8 mouse cellular contexts compared by ENCODE assay signal in the genomic region with DNA sequence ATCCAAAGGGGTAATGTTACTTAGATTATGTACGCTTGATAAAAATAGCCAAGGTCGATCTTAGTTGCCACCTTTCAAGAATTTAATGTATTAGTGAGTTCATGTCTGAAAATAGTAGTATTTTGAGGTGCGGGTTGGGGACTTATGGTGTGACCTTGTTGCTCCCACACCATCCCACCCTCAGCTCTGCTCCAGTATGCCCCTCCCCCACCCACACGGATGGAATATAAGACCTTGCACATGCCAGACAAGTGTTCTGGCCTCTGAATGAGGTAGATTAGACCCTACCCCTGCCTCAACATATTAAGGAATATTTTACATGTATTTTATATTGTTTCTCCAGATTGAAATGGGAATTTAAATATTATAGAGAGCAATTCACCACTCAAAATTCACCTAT. TPM values are rescaled to one million over a fixed set of nuclear protein-coding genes. Genes with fewer than 3 reads are reported as not detected.
A peak's percentile ranks its signal among the peaks of the same experiment; 100 is the strongest.
DNase-seq lines count a peak whose midpoint lies in the region; ATAC-seq and TF ChIP-seq lines count a peak whose summit lies in the region.

No protein-coding gene starts in this region.

- H3K4me1 ChIP-seq in heart, embryonic 10.5 days = peaks cover 16% of the 10 kb centered on the region
- H3K4me1 ChIP-seq in ES-E14 (ENCODE audit: control insufficient read depth in 2 of 2, insufficient read depth in 2 of 2, low read length in 2 of 2, poor library complexity in 1 of 2) = peaks cover 0 to 5% of the 10 kb centered on the region in 2 experiments; a peak in 2 of 4 replicates
- peaks cover 24% of the 10 kb centered on the region for H3K4me1 ChIP-seq in forebrain, embryonic 15.5 days
- H3K4me1 ChIP-seq in liver, embryonic 14.5 days (replicated peaks; ENCODE audit: control insufficient read depth in 2 of 2, insufficient read depth in 2 of 2, low read length in 1 of 2) = peaks cover 6 to 16% of the 10 kb centered on the region in 2 experiments; a peak in 3 of 4 replicates

- no peak for TF ChIP-seq CTCF in liver, embryonic 14.5 days (IDR thresholded peaks at IDR 0.05; ENCODE audit: low read depth)

- H3K27ac ChIP-seq in heart, embryonic 10.5 days = peak overlapping the region; percentile 99; the same call in 1 of the 2 replicates
- no peak overlapping the region for H3K27ac ChIP-seq in ES-E14 (ENCODE audit: insufficient read depth, low read depth, low read length, poor library complexity, severe bottlenecking)
- H3K27ac ChIP-seq in forebrain, embryonic 15.5 days (replicated peaks) = no peak overlapping the region
- H3K27ac ChIP-seq in liver, embryonic 14.5 days = no peak overlapping the region

- 42% methylated on average over 4 of the region's 4 CpGs for WGBS in heart, embryonic 10.5 days
- 62% methylated on average over 4 of the region's 4 CpGs for WGBS in forebrain, embryonic 15.5 days
- 36% methylated on average over 4 of the region's 4 CpGs for WGBS in liver, embryonic 14.5 days (ENCODE audit: insufficient replicate concordance)

- no peaks in the 10 kb centered on the region for H3K9me3 ChIP-seq in heart, embryonic 10.5 days
- H3K9me3 ChIP-seq in ES-E14 (ENCODE audit: control insufficient read depth, insufficient read depth, low read depth, low read length) = no peaks in the 10 kb centered on the region
- H3K9me3 ChIP-seq in forebrain, embryonic 15.5 days = no peaks in the 10 kb centered on the region
- H3K9me3 ChIP-seq in liver, embryonic 14.5 days (ENCODE audit: control insufficient read depth, low read length) = no peaks in the 10 kb centered on the region

- no peak for DNase-seq in heart, embryonic 10.5 days (ENCODE audit: low spot score)
- no peak for DNase-seq in heart, adult 11 months
- no peak for DNase-seq in ES-E14 (ENCODE audit: low read depth, low spot score)
- DNase-seq in liver, embryonic 14.5 days (ENCODE audit: low read depth in 3 of 3, low spot score in 3 of 3) = no peak
- DNase-seq in right cerebral cortex, postnatal 36 days (ENCODE audit: low spot score in 2 of 2) = no peak
- no peak for DNase-seq in spleen, postnatal 36 days (ENCODE audit: low spot score in 2 of 2)

- TF ChIP-seq EP300 in liver, embryonic 14.5 days (IDR thresholded peaks at IDR 0.05; ENCODE audit: low read depth) = no peak

- H3K9ac ChIP-seq in ES-E14 (ENCODE audit: insufficient read depth, low read depth, low read length, poor library complexity, severe bottlenecking) = no peak overlapping the region
- H3K9ac ChIP-seq in forebrain, embryonic 15.5 days (replicated peaks) = no peak overlapping the region
- no peak overlapping the region; the same call in 1 of the 2 replicates for H3K9ac ChIP-seq in liver, embryonic 14.5 days (replicated peaks)

- H3K4me3 ChIP-seq in heart, embryonic 10.5 days = peak overlapping the region; percentile 80
- peak overlapping the region; percentile 50 to 94 for H3K4me3 ChIP-seq in ES-E14 (ENCODE audit: insufficient read depth in 1 of 2, low read depth in 1 of 2, low read length in 2 of 2, poor library complexity in 1 of 2, severe bottlenecking in 1 of 2)
- peak overlapping the region; percentile 99 for H3K4me3 ChIP-seq in forebrain, embryonic 15.5 days
- H3K4me3 ChIP-seq in liver, embryonic 14.5 days (ENCODE audit: insufficient read depth in 1 of 2, low read depth in 2 of 2, low read length in 2 of 2) = peak overlapping the region; percentile 38 to 91; a peak in 3 of 4 replicates

- H3K27me3 ChIP-seq in heart, embryonic 10.5 days (ENCODE audit: insufficient read depth, poor library complexity, severe bottlenecking) = no peaks in the 10 kb centered on the region
- no peaks in the 10 kb centered on the region for H3K27me3 ChIP-seq in forebrain, embryonic 15.5 days
- H3K27me3 ChIP-seq in liver, embryonic 14.5 days (ENCODE audit: control insufficient read depth, insufficient read depth, low read length) = no peaks in the 10 kb centered on the region

- no peak for ATAC-seq in forebrain, embryonic 15.5 days (replicated peaks)
- no peak for ATAC-seq in liver, embryonic 14.5 days (ENCODE audit: insufficient read depth)
- no peak for ATAC-seq in megakaryocyte-erythroid progenitor cell, adult 5-6 weeks (replicated peaks; ENCODE audit: low FRiP score, low TSS enrichment, poor library complexity, severe bottlenecking)

- H3K36me3 ChIP-seq in heart, embryonic 10.5 days = peaks cover 21% of the 10 kb centered on the region
- peaks cover 7% of the 10 kb centered on the region for H3K36me3 ChIP-seq in ES-E14 (ENCODE audit: control insufficient read depth, insufficient read depth, low read length, poor library complexity, severe bottlenecking)
- H3K36me3 ChIP-seq in forebrain, embryonic 15.5 days = peaks cover 4% of the 10 kb centered on the region; the same call in 1 of the 2 replicates
- no peaks in the 10 kb centered on the region for H3K36me3 ChIP-seq in liver, embryonic 14.5 days (replicated peaks; ENCODE audit: control insufficient read depth, insufficient read depth, low read depth)

- peak overlapping the region; percentile 63 for H3K4me2 ChIP-seq in forebrain, embryonic 15.5 days (replicated peaks)
- H3K4me2 ChIP-seq in liver, embryonic 14.5 days (ENCODE audit: low read depth) = peak overlapping the region; percentile 98

- in situ Hi-C loops in ES-E14 (cut with MboI; ENCODE audit: low sequenced_read_pairs in 2 of 2, unreplicated experiment in 2 of 2) = no loop called here

TF ChIP-seq in ES-E14, 5 proteins besides CTCF, POLR2A, EP300 and RAD21:
- TF ChIP-seq ZC3H11A (IDR thresholded peaks at IDR 0.05; ENCODE audit: borderline replicate concordance, low read depth, low read length) (no peak), ZNF384 (IDR thresholded peaks at IDR 0.05; ENCODE audit: low read depth, low read length) (no peak), HCFC1 (IDR thresholded peaks at IDR 0.05; ENCODE audit: borderline replicate concordance, insufficient read depth, low read length) (no peak), MAFK (IDR thresholded peaks at IDR 0.05; ENCODE audit: insufficient read depth, low read depth, low read length) (no peak), CHD2 (IDR thresholded peaks at IDR 0.05; ENCODE audit: low read depth, low read length) (no peak)

RNA-seq across cellular contexts. Expression of a gene that starts 2.0 kb away (rescaled TPM):
- 57.2 and 57.3 TPM in 2 replicates for polyA plus RNA-seq in heart, embryonic 10.5 days (2016; fragmentation: Nextera tagmentation; extraction: Ambion mirVana)
- 289 and 434 TPM in 2 replicates for total RNA-seq in ES-E14 (2012; rRNA removed)
- 43.0 TPM in 2 replicates for polyA plus RNA-seq in forebrain, embryonic 15.5 days (2015; fragmentation: Nextera tagmentation; extraction: Ambion mirVana)
- 13.5 and 19.4 TPM in 2 replicates for polyA plus RNA-seq in liver, embryonic 14.5 days (2012; rRNA removed)
- 19.0 and 21.0 TPM in 2 replicates for polyA plus RNA-seq in liver, embryonic 14.5 days (2014; fragmentation: Nextera tagmentation; extraction: Ambion mirVana)
- total RNA-seq in megakaryocyte-erythroid progenitor cell, adult 5-6 weeks (2014; fragmentation: Nextera tagmentation) = 40.3 and 53.2 TPM in 2 replicates
- total RNA-seq in megakaryocyte-erythroid progenitor cell, adult 5-6 weeks (2017) = 76.3 and 85.4 TPM in 2 replicates
